Mouse (Mus musculus): ENCODE results near the gene Hlcs.

GRCm38 (mm10) chr16:94312663-94313228 is 625 bp downstream of the Hlcs start:
- peak; percentile 48 for TF ChIP-seq CTCF (IDR thresholded peaks at IDR 0.05)
- TF ChIP-seq POLR2A (IDR thresholded peaks at IDR 0.05; ENCODE audit: insufficient read depth, low read depth, low read length), result peak; percentile 83
- 0 out of 2 replicates have a peak, but pooled peaks have one; percentile 66 for TF ChIP-seq EP300 (IDR thresholded peaks at IDR 0.05; ENCODE audit: insufficient read depth, low read depth, low read length)

Data from heart, adult 2 months (tissue).